Mouse (Mus musculus) ES-E14 (cell line): ENCODE measurements around the gene Dnajc2. TPM values are rescaled to one million over a fixed set of nuclear protein-coding genes. Genes with fewer than 3 reads are reported as not detected.

Experiments used
- DNase-seq: peaks from one replicate; pipeline ENCODE4 v3.0.0-alpha.2; 2013; ENCODE audit warnings: low read depth, low spot score
- H3K27ac ChIP-seq: 2 replicates; pipeline ENCODE4 v1.5.1; 2012; ENCODE audit warnings: low read depth, mild to moderate bottlenecking, low read length, moderate library complexity, mixed read lengths; ENCODE audit not compliant: poor library complexity, insufficient read depth, severe bottlenecking
- H3K36me3 ChIP-seq: 2 replicates; pipeline ENCODE4 v1.6.1; 2012; ENCODE audit warnings: mild to moderate bottlenecking, low read length, moderate library complexity, mixed read lengths; ENCODE audit not compliant: control insufficient read depth, poor library complexity, insufficient read depth, severe bottlenecking
- H3K4me1 ChIP-seq, 2 experiments: fragments of 150-350 bp in 1 of 2; sonication (generic) in 1 of 2; 2 replicates each; pipeline ENCODE4 v1.6.1; 2012; ENCODE audit warnings: low read length in 2 of 2, mild to moderate bottlenecking in 1 of 2, mixed read lengths in 1 of 2; ENCODE audit not compliant: control insufficient read depth in 2 of 2, insufficient read depth in 2 of 2, poor library complexity in 1 of 2
- H3K4me3 ChIP-seq, 2 experiments: fragments of 150-350 bp in 1 of 2; sonication (generic) in 1 of 2; 2 replicates each; pipeline ENCODE4 v1.5.1; 2012; ENCODE audit warnings: low read length in 2 of 2, low read depth in 1 of 2, mild to moderate bottlenecking in 1 of 2, mixed read lengths in 1 of 2; ENCODE audit not compliant: insufficient read depth in 1 of 2, poor library complexity in 1 of 2, severe bottlenecking in 1 of 2
- H3K9ac ChIP-seq: 2 replicates; pipeline ENCODE4 v1.6.1; 2012; ENCODE audit warnings: low read depth, mild to moderate bottlenecking, low read length, mixed read lengths; ENCODE audit not compliant: poor library complexity, insufficient read depth, severe bottlenecking
- H3K9me3 ChIP-seq: fragments of 150-350 bp; sonication (generic); 2 replicates; pipeline ENCODE4 v1.6.1; 2012; ENCODE audit warnings: low read depth, mild to moderate bottlenecking, low read length; ENCODE audit not compliant: control insufficient read depth, insufficient read depth
- CHD2 ChIP-seq: IDR thresholded peaks from 2 replicates; pipeline ENCODE4 v1.6.1; 2014; ENCODE audit warnings: mild to moderate bottlenecking, low read depth, low read length, inconsistent platforms
- HCFC1 ChIP-seq: IDR thresholded peaks from 2 replicates; pipeline ENCODE4 v1.6.1; 2012; ENCODE audit warnings: low read length, inconsistent platforms, borderline replicate concordance; ENCODE audit not compliant: insufficient read depth
- MAFK ChIP-seq: IDR thresholded peaks from 2 replicates; pipeline ENCODE4 v1.6.1; 2014; ENCODE audit warnings: mild to moderate bottlenecking, low read depth, low read length, inconsistent platforms; ENCODE audit not compliant: insufficient read depth
- ZC3H11A ChIP-seq: IDR thresholded peaks from 2 replicates; pipeline ENCODE4 v1.6.1; 2012; ENCODE audit warnings: low read depth, mild to moderate bottlenecking, inconsistent platforms, low read length, borderline replicate concordance
- ZNF384 ChIP-seq: IDR thresholded peaks from 2 replicates; pipeline ENCODE4 v1.6.1; 2012; ENCODE audit warnings: low read depth, low read length, inconsistent platforms
- in situ Hi-C, 2 experiments: fragments of 600-800 bp; cut with MboI; formaldehyde crosslinking; loops; one replicate each; pipeline ENCODE4 v1.15.1; 2025; ENCODE audit warnings: low sequenced_read_pairs in 2 of 2, inconsistent platforms in 1 of 2; ENCODE audit not compliant: unreplicated experiment in 2 of 2
- total RNA-seq: library from RNA; depleted of rRNA; stranded (reverse); fragments of 300-350 nt; gene quantifications from 2 replicates; pipeline ENCODE4 v1.2.3, GENCODE M21; 2012

Dnajc2 gene
- total RNA-seq, 1 experiment, result 96.0 TPM

DNA sequence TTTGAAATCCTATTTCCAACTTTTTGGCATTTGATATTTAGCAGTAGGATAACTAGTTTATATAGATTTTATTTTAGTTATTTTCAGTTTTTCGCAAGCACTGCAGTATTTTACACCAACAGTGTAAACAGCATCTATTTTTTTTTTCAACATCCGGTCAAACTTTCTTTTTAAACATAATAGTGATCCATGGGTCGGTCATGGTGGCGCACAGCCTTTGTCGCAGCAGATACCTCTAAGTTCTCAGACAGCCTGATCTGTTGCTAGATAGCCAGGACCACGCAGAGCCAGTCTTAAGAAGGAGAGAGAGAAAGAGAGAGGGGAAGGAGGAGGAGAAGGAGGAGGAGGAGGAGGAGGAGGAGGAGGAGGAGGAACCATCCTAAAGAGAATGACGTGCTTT lies 725 bp upstream of the Dnajc2 start:
- in situ Hi-C loops, result no loop called here
- Histone ChIP-seq H3K9me3 (no peaks in the 10 kb centered on the region), H3K36me3 (peaks cover 17% of the 10 kb centered on the region), H3K4me1 (peaks cover 0 to 2% of the 10 kb centered on the region in 2 experiments; a peak in 3 of 4 replicates), H3K4me3 (0 out of 4 replicates have a peak overlapping the region, but pooled peaks of 1 of the 2 experiments have one; percentile 93), H3K9ac (no peak overlapping the region), H3K27ac (no peak overlapping the region; the same call in 1 of the 2 replicates)
- TF ChIP-seq MAFK, result no peak
- TF ChIP-seq CHD2, result no peak
- TF ChIP-seq ZNF384, result no peak
- TF ChIP-seq HCFC1, result no peak
- TF ChIP-seq ZC3H11A, result no peak
- DNase-seq, result no peak

GRCm38 (mm10) chr5:21784161-21785052 lies 644 bp downstream of the Dnajc2 start:
- Histone ChIP-seq H3K4me1 (peaks cover 0 to 2% of the 10 kb centered on the region in 2 experiments; a peak in 3 of 4 replicates), H3K27ac (peak overlapping the region; percentile 68), H3K36me3 (peaks cover 27% of the 10 kb centered on the region), H3K9me3 (no peaks in the 10 kb centered on the region), H3K4me3 (peak overlapping the region; percentile 94 to 97), H3K9ac (peak overlapping the region; percentile 96)
- DNase-seq, result no peak
- TF ChIP-seq CHD2 (no peak), ZC3H11A (no peak), HCFC1 (no peak), ZNF384 (no peak), MAFK (no peak; the same call in 1 of the 2 replicates)
- in situ Hi-C loops, result no loop called here

GRCm38 (mm10) chr5:21776491-21776890 lies 8.6 kb downstream of the Dnajc2 start:
- in situ Hi-C loops, result no loop called here
- Histone ChIP-seq H3K27ac (no peak overlapping the region), H3K36me3 (peaks cover 42% of the 10 kb centered on the region), H3K9me3 (no peaks in the 10 kb centered on the region), H3K9ac (no peak overlapping the region), H3K4me1 (no peaks in the 10 kb centered on the region), H3K4me3 (no peak overlapping the region)
- DNase-seq, result no peak
- no peak for TF ChIP-seq ZC3H11A
- TF ChIP-seq MAFK, result no peak
- TF ChIP-seq HCFC1, result no peak
- no peak for TF ChIP-seq ZNF384
- no peak for TF ChIP-seq CHD2

- TF ChIP-seq HCFC1 (no peak), MAFK (no peak), CHD2 (no peak), ZNF384 (no peak), ZC3H11A (no peak)
- H3K4me1 ChIP-seq, result no peaks in the 10 kb centered on the region
- H3K9ac ChIP-seq, result no peak overlapping the region
- no peak overlapping the region for H3K27ac ChIP-seq
- peaks cover 38% of the 10 kb centered on the region for H3K36me3 ChIP-seq
- DNase-seq, result no peak
- H3K4me3 ChIP-seq, result no peak overlapping the region
- H3K9me3 ChIP-seq, result no peaks in the 10 kb centered on the region
- in situ Hi-C loops, result loop anchor here in 1 of 2 experiments (25.0 kb wide), 1 partner anchor 767 kb away; no protein-coding TSS in a partner anchor
Measured at GRCm38 (mm10) chr5:21769841-21770240, 15.2 kb downstream of the Dnajc2 start.
